12 mouse cellular contexts compared by ENCODE assay signal in genomic region chr3:90255784-90256353, GRCm38 (mm10). TPM values are rescaled to one million over a fixed set of nuclear protein-coding genes. Genes with fewer than 3 reads are reported as not detected.
DNase-seq lines count a peak whose midpoint lies in the region; ATAC-seq and TF ChIP-seq lines count a peak whose summit lies in the region.
"Had no signal": no experiment of that assay in that cellular context is flagged by ENCODE, and none has a peak within 500 bp of the region (broad histone marks: within the 10 kb centered on the region; RNA-seq: fewer than 3 reads in every experiment).

No protein-coding gene starts in this region.

- peak overlapping the region; percentile 72 for H3K4me2 ChIP-seq in kidney, embryonic 15.5 days
- H3K4me2 ChIP-seq in embryonic facial prominence, embryonic 13.5 days, result peak overlapping the region; percentile 82
- peak overlapping the region; percentile 94 for H3K4me2 ChIP-seq in liver, postnatal 0 days (ENCODE audit: low read depth, low read length)
- no peak overlapping the region for H3K4me2 ChIP-seq in heart, embryonic 12.5 days

- WGBS in kidney, embryonic 15.5 days, result 91% methylated on average over 14 of the region's 14 CpGs
- 89% methylated on average over 14 of the region's 14 CpGs for WGBS in embryonic facial prominence, embryonic 13.5 days
- WGBS in liver, postnatal 0 days (ENCODE audit: insufficient replicate concordance), result 90% methylated on average over 14 of the region's 14 CpGs
- 89% methylated on average over 14 of the region's 14 CpGs for WGBS in heart, embryonic 12.5 days

- H3K9ac ChIP-seq in kidney, embryonic 15.5 days, result no peak overlapping the region
- H3K9ac ChIP-seq in embryonic facial prominence, embryonic 13.5 days, result no peak overlapping the region
- no peak overlapping the region; the same call in 1 of the 2 replicates for H3K9ac ChIP-seq in liver, postnatal 0 days (replicated peaks)
- no peak overlapping the region for H3K9ac ChIP-seq in heart, embryonic 12.5 days

- TF ChIP-seq CTCF in liver, postnatal 0 days (IDR thresholded peaks at IDR 0.05; ENCODE audit: low read depth), result no peak

- TF ChIP-seq EP300 in liver, postnatal 0 days (IDR thresholded peaks at IDR 0.05; ENCODE audit: low read depth), result no peak

- DNase-seq in cerebellum, adult 9-11 months, result peak; percentile 47
- no peak for DNase-seq in cerebellum, postnatal 4 days (ENCODE audit: low spot score in 2 of 2)
- DNase-seq in kidney, adult 8-10 months, result no peak
- DNase-seq in liver, postnatal 0 days, result no peak
- DNase-seq in spleen, adult 18-20 months, result no peak
- DNase-seq: B cell, adult 2 months; gastrocnemius, postnatal 10 days; heart, postnatal 36 days had no signal

- H3K27me3 ChIP-seq in kidney, embryonic 15.5 days, result no peaks in the 10 kb centered on the region
- H3K27me3 ChIP-seq in embryonic facial prominence, embryonic 13.5 days, result no peaks in the 10 kb centered on the region
- no peaks in the 10 kb centered on the region for H3K27me3 ChIP-seq in liver, postnatal 0 days (ENCODE audit: insufficient read depth, low read length)
- H3K27me3 ChIP-seq in heart, embryonic 12.5 days (replicated peaks), result no peaks in the 10 kb centered on the region
- H3K27me3 ChIP-seq: embryonic facial prominence, embryonic 15.5 days had no signal

- no peaks in the 10 kb centered on the region for H3K9me3 ChIP-seq in kidney, embryonic 15.5 days (replicated peaks)
- H3K9me3 ChIP-seq in embryonic facial prominence, embryonic 13.5 days, result no peaks in the 10 kb centered on the region
- H3K9me3 ChIP-seq in liver, postnatal 0 days (ENCODE audit: low read length), result no peaks in the 10 kb centered on the region
- H3K9me3 ChIP-seq in heart, embryonic 12.5 days (replicated peaks), result no peaks in the 10 kb centered on the region
- H3K9me3 ChIP-seq: embryonic facial prominence, embryonic 15.5 days had no signal

- H3K4me1 ChIP-seq in kidney, embryonic 15.5 days, result peaks cover 19% of the 10 kb centered on the region
- peaks cover 18% of the 10 kb centered on the region for H3K4me1 ChIP-seq in embryonic facial prominence, embryonic 13.5 days
- peaks cover 15% of the 10 kb centered on the region for H3K4me1 ChIP-seq in liver, postnatal 0 days (ENCODE audit: insufficient read depth)
- H3K4me1 ChIP-seq in heart, embryonic 12.5 days (replicated peaks), result peaks cover 10% of the 10 kb centered on the region

- H3K4me3 ChIP-seq in kidney, embryonic 15.5 days (replicated peaks), result peak overlapping the region; percentile 78
- peak overlapping the region; percentile 98; the same call in 1 of the 2 replicates for H3K4me3 ChIP-seq in embryonic facial prominence, embryonic 13.5 days
- no peak overlapping the region for H3K4me3 ChIP-seq in liver, postnatal 0 days (ENCODE audit: low read depth, low read length)
- no peak overlapping the region for H3K4me3 ChIP-seq in heart, embryonic 12.5 days

- peaks cover 51% of the 10 kb centered on the region for H3K36me3 ChIP-seq in kidney, embryonic 15.5 days
- H3K36me3 ChIP-seq in embryonic facial prominence, embryonic 13.5 days, result peaks cover 49% of the 10 kb centered on the region
- H3K36me3 ChIP-seq in liver, postnatal 0 days (replicated peaks; ENCODE audit: insufficient read depth, low read length), result peaks cover 34% of the 10 kb centered on the region
- H3K36me3 ChIP-seq in heart, embryonic 12.5 days, result peaks cover 52% of the 10 kb centered on the region

- ATAC-seq in kidney, embryonic 15.5 days (replicated peaks; ENCODE audit: low FRiP score), result no peak
- no peak for ATAC-seq in embryonic facial prominence, embryonic 13.5 days (ENCODE audit: insufficient number of reproducible peaks, insufficient read depth, low FRiP score, low TSS enrichment, low read depth)
- ATAC-seq in liver, postnatal 0 days, result no peak
- no peak for ATAC-seq in heart, embryonic 12.5 days (ENCODE audit: insufficient number of reproducible peaks, low FRiP score)

- H3K27ac ChIP-seq in kidney, embryonic 15.5 days, result no peak overlapping the region
- H3K27ac ChIP-seq in embryonic facial prominence, embryonic 13.5 days, result no peak overlapping the region
- H3K27ac ChIP-seq in liver, postnatal 0 days (ENCODE audit: low read depth), result no peak overlapping the region
- no peak overlapping the region for H3K27ac ChIP-seq in heart, embryonic 12.5 days (ENCODE audit: poor library complexity, severe bottlenecking)
- H3K27ac ChIP-seq: embryonic facial prominence, embryonic 15.5 days had no signal

RNA-seq across cellular contexts. Expression of gene Crtc2, which starts 1.9 kb away (rescaled TPM):
- 26.1 and 26.7 TPM in 2 replicates for polyA plus RNA-seq in kidney, embryonic 15.5 days (2015; fragmentation: Nextera tagmentation; extraction: Ambion mirVana)
- 25.9 and 26.9 TPM in 2 replicates for polyA plus RNA-seq in embryonic facial prominence, embryonic 13.5 days (2015; fragmentation: Nextera tagmentation; extraction: Ambion mirVana)
- 6.6 and 7.9 TPM in 2 replicates for polyA plus RNA-seq in liver, postnatal 0 days (2015; fragmentation: Nextera tagmentation; extraction: Ambion mirVana)
- 14.6 and 18.7 TPM in 2 replicates for polyA plus RNA-seq in heart, embryonic 12.5 days (2016; fragmentation: Nextera tagmentation; extraction: Ambion mirVana)

RNA-seq across cellular contexts. Expression of gene Slc39a1, which starts 7.9 kb away (rescaled TPM):
- polyA plus RNA-seq in kidney, embryonic 15.5 days (2015; fragmentation: Nextera tagmentation; extraction: Ambion mirVana), result 101 and 104 TPM in 2 replicates
- polyA plus RNA-seq in embryonic facial prominence, embryonic 13.5 days (2015; fragmentation: Nextera tagmentation; extraction: Ambion mirVana), result 86.2 and 92.6 TPM in 2 replicates
- 41.7 and 54.0 TPM in 2 replicates for polyA plus RNA-seq in liver, postnatal 0 days (2015; fragmentation: Nextera tagmentation; extraction: Ambion mirVana)
- polyA plus RNA-seq in heart, embryonic 12.5 days (2016; fragmentation: Nextera tagmentation; extraction: Ambion mirVana), result 63.5 and 67.8 TPM in 2 replicates

RNA-seq across cellular contexts. Expression of gene Dennd4b, which starts 9.1 kb away (rescaled TPM):
- polyA plus RNA-seq in kidney, embryonic 15.5 days (2015; fragmentation: Nextera tagmentation; extraction: Ambion mirVana), result 3.9 and 4.1 TPM in 2 replicates
- polyA plus RNA-seq in embryonic facial prominence, embryonic 13.5 days (2015; fragmentation: Nextera tagmentation; extraction: Ambion mirVana), result 4.9 and 5.6 TPM in 2 replicates
- 2.0 TPM in 2 replicates for polyA plus RNA-seq in liver, postnatal 0 days (2015; fragmentation: Nextera tagmentation; extraction: Ambion mirVana)
- 6.1 and 8.2 TPM in 2 replicates for polyA plus RNA-seq in heart, embryonic 12.5 days (2016; fragmentation: Nextera tagmentation; extraction: Ambion mirVana)

RNA-seq across cellular contexts. Expression of gene Creb3l4, which starts 12.6 kb away (rescaled TPM):
- polyA plus RNA-seq in kidney, embryonic 15.5 days (2015; fragmentation: Nextera tagmentation; extraction: Ambion mirVana), result 3.7 and 6.9 TPM in 2 replicates
- polyA plus RNA-seq in embryonic facial prominence, embryonic 13.5 days (2015; fragmentation: Nextera tagmentation; extraction: Ambion mirVana), result 8.9 and 9.1 TPM in 2 replicates
- polyA plus RNA-seq in liver, postnatal 0 days (2015; fragmentation: Nextera tagmentation; extraction: Ambion mirVana), result 0.15 and 0.41 TPM in 2 replicates
- polyA plus RNA-seq in heart, embryonic 12.5 days (2016; fragmentation: Nextera tagmentation; extraction: Ambion mirVana), result 2.3 TPM in 2 replicates

RNA-seq across cellular contexts. Expression of gene Jtb, which starts 24.5 kb away (rescaled TPM):
- polyA plus RNA-seq in kidney, embryonic 15.5 days (2015; fragmentation: Nextera tagmentation; extraction: Ambion mirVana), result 96.9 and 105 TPM in 2 replicates
- 107 and 113 TPM in 2 replicates for polyA plus RNA-seq in embryonic facial prominence, embryonic 13.5 days (2015; fragmentation: Nextera tagmentation; extraction: Ambion mirVana)
- polyA plus RNA-seq in liver, postnatal 0 days (2015; fragmentation: Nextera tagmentation; extraction: Ambion mirVana), result 68.7 and 74.3 TPM in 2 replicates
- polyA plus RNA-seq in heart, embryonic 12.5 days (2016; fragmentation: Nextera tagmentation; extraction: Ambion mirVana), result 83.0 and 84.3 TPM in 2 replicates

Comparison
In these comparisons a context has a peak if more than half of its experiments do, and no peak if none do; other contexts are left out.
1. H3K4me3 ChIP-seq: peak in kidney, embryonic 15.5 days (single experiment) and embryonic facial prominence, embryonic 13.5 days (single experiment); none in liver, postnatal 0 days (single experiment) and heart, embryonic 12.5 days (single experiment).